In genomic region chr13:69242544-69243296, GRCm38 (mm10) we compare ENCODE assay signal across 31 mouse cellular contexts.
A peak's percentile ranks its signal among the peaks of the same experiment; 100 is the strongest.
DNase-seq lines count a peak whose midpoint lies in the region; ATAC-seq lines count a peak whose summit lies in the region.
"Had no signal": no experiment of that assay in that cellular context is flagged by ENCODE, and none has a peak within 500 bp of the region (broad histone marks: within the 10 kb centered on the region; RNA-seq: fewer than 3 reads in every experiment).

No protein-coding gene starts in this region.

- no peaks in the 10 kb centered on the region for H3K27me3 ChIP-seq in kidney, embryonic 16.5 days (ENCODE audit: insufficient read depth, low read length)
- no peaks in the 10 kb centered on the region for H3K27me3 ChIP-seq in limb, embryonic 10.5 days (ENCODE audit: low read depth, poor library complexity, severe bottlenecking)
- H3K27me3 ChIP-seq in neural tube, embryonic 14.5 days (ENCODE audit: control insufficient read depth, insufficient read depth, low read length), result no peaks in the 10 kb centered on the region
- H3K27me3 ChIP-seq: CH12.LX; embryonic facial prominence, embryonic 15.5 days; forebrain, embryonic 12.5 days; hindbrain, embryonic 12.5 days; liver, embryonic 12.5 days had no signal

- intact Hi-C loops in left cerebral cortex, postnatal 10 days (cut with DNase I), result no loop called here

- H3K9me3 ChIP-seq in kidney, embryonic 16.5 days (ENCODE audit: low read length), result no peaks in the 10 kb centered on the region
- H3K9me3 ChIP-seq in limb, embryonic 10.5 days (replicated peaks), result no peaks in the 10 kb centered on the region
- H3K9me3 ChIP-seq in neural tube, embryonic 14.5 days (ENCODE audit: control insufficient read depth, low read length), result no peaks in the 10 kb centered on the region
- H3K9me3 ChIP-seq: embryonic facial prominence, embryonic 10.5 days; embryonic facial prominence, embryonic 15.5 days; forebrain, embryonic 12.5 days; hindbrain, embryonic 12.5 days had no signal

- no peak overlapping the region for H3K27ac ChIP-seq in kidney, embryonic 16.5 days (ENCODE audit: low read length)
- no peak overlapping the region for H3K27ac ChIP-seq in limb, embryonic 10.5 days
- no peak overlapping the region for H3K27ac ChIP-seq in neural tube, embryonic 14.5 days (ENCODE audit: low read depth, low read length)
- H3K27ac ChIP-seq: embryonic facial prominence, embryonic 10.5 days; embryonic facial prominence, embryonic 15.5 days; forebrain, embryonic 12.5 days; hindbrain, embryonic 12.5 days; liver, embryonic 12.5 days had no signal

- 21% methylated on average over 14 of the region's 14 CpGs for WGBS in kidney, embryonic 16.5 days
- WGBS in limb, embryonic 10.5 days, result 30% methylated on average over 14 of the region's 14 CpGs
- WGBS in neural tube, embryonic 14.5 days, result 45% methylated on average over 14 of the region's 14 CpGs

- peak; percentile 15 for DNase-seq in embryo, embryonic 10.5 days (ENCODE audit: low spot score)
- no peak for DNase-seq in embryo, embryonic 11 days
- no peak for DNase-seq in kidney, postnatal 4 days
- DNase-seq in limb, embryonic 10.5 days (ENCODE audit: low spot score), result peak; percentile 32
- no peak for DNase-seq in left cerebral cortex, postnatal 10 days (ENCODE audit: extremely low spot score in 1 of 2, low spot score in 2 of 2)
- DNase-seq: adrenal gland, adult 2 months; adrenal gland, postnatal 36 days; cerebellum, adult 18-20 months; cerebellum, postnatal 10 days; forebrain, postnatal 0 days; gastrocnemius, postnatal 14 days; heart, postnatal 36 days; kidney, adult 11 months; kidney, postnatal 36 days; layer of hippocampus, postnatal 36 days; liver, postnatal 0 days; lung, postnatal 36 days; retina, postnatal 1 day; right cerebral cortex, postnatal 14 days had no signal

- peak overlapping the region; percentile 14; the same call in 1 of the 2 replicates for H3K4me3 ChIP-seq in kidney, embryonic 16.5 days (ENCODE audit: low read length)
- H3K4me3 ChIP-seq in limb, embryonic 10.5 days, result no peak overlapping the region
- no peak overlapping the region for H3K4me3 ChIP-seq in neural tube, embryonic 14.5 days (ENCODE audit: low read depth, low read length)
- H3K4me3 ChIP-seq: embryonic facial prominence, embryonic 10.5 days; embryonic facial prominence, embryonic 15.5 days; forebrain, embryonic 12.5 days; hindbrain, embryonic 12.5 days; liver, embryonic 12.5 days had no signal

- H3K4me2 ChIP-seq in kidney, embryonic 16.5 days (replicated peaks; ENCODE audit: low read depth, low read length), result peak overlapping the region; percentile 42
- H3K4me2 ChIP-seq in neural tube, embryonic 14.5 days (ENCODE audit: low read depth, low read length), result no peak overlapping the region
- H3K4me2 ChIP-seq: embryonic facial prominence, embryonic 15.5 days; forebrain, embryonic 12.5 days; heart, embryonic 11.5 days; hindbrain, embryonic 12.5 days; liver, embryonic 12.5 days; midbrain, embryonic 11.5 days had no signal

- H3K36me3 ChIP-seq in kidney, embryonic 16.5 days (ENCODE audit: insufficient read depth, low read length), result no peaks in the 10 kb centered on the region
- H3K36me3 ChIP-seq in limb, embryonic 10.5 days, result no peaks in the 10 kb centered on the region
- H3K36me3 ChIP-seq in neural tube, embryonic 14.5 days (ENCODE audit: control insufficient read depth, insufficient read depth, low read length), result no peaks in the 10 kb centered on the region
- H3K36me3 ChIP-seq: embryonic facial prominence, embryonic 10.5 days; embryonic facial prominence, embryonic 15.5 days; forebrain, embryonic 12.5 days; hindbrain, embryonic 12.5 days; liver, embryonic 12.5 days had no signal

- peak; percentile 49; the same call in 1 of the 2 replicates for ATAC-seq in kidney, embryonic 16.5 days (ENCODE audit: low FRiP score, low TSS enrichment)
- peak; percentile 28; the same call in 1 of the 2 replicates for ATAC-seq in neural tube, embryonic 14.5 days (ENCODE audit: low read depth)
- ATAC-seq: activated CD4-positive, CD25-positive, alpha-beta regulatory T cell, adult 4 months; forebrain, postnatal 0 days; inflammation-experienced regulatory T-cells, adult 6 months; liver, embryonic 12.5 days; liver, postnatal 0 days had no signal

- peaks cover 7% of the 10 kb centered on the region; the same call in 1 of the 2 replicates for H3K4me1 ChIP-seq in kidney, embryonic 16.5 days (ENCODE audit: insufficient read depth, low read length)
- H3K4me1 ChIP-seq in limb, embryonic 10.5 days, result peaks cover 12% of the 10 kb centered on the region
- no peaks in the 10 kb centered on the region for H3K4me1 ChIP-seq in neural tube, embryonic 14.5 days (ENCODE audit: control insufficient read depth, insufficient read depth, low read length)
- H3K4me1 ChIP-seq: embryonic facial prominence, embryonic 10.5 days; embryonic facial prominence, embryonic 15.5 days; forebrain, embryonic 12.5 days; hindbrain, embryonic 12.5 days; liver, embryonic 12.5 days had no signal

- H3K9ac ChIP-seq in kidney, embryonic 16.5 days (replicated peaks; ENCODE audit: low read length), result no peak overlapping the region
- no peak overlapping the region for H3K9ac ChIP-seq in neural tube, embryonic 14.5 days (replicated peaks; ENCODE audit: low read depth, low read length)
- H3K9ac ChIP-seq: embryonic facial prominence, embryonic 15.5 days; forebrain, embryonic 12.5 days; forebrain, postnatal 0 days; hindbrain, embryonic 12.5 days; liver, embryonic 12.5 days; liver, postnatal 0 days had no signal

Comparison
In these comparisons a context has a peak if more than half of its experiments do, and no peak if none do; other contexts are left out.
1. DNase-seq: peak in embryo, embryonic 10.5 days (single experiment) and limb, embryonic 10.5 days (single experiment); none in embryo, embryonic 11 days (single experiment), kidney, postnatal 4 days (0 of 2) and left cerebral cortex, postnatal 10 days (0 of 2).